Mouse (Mus musculus): ENCODE measurements around the gene Ets2.
"Not testable (repeated sequence)": the region's sequence is repeated elsewhere in the genome, so short reads cannot be mapped to it uniquely, and the experiment has no call there.

DNA sequence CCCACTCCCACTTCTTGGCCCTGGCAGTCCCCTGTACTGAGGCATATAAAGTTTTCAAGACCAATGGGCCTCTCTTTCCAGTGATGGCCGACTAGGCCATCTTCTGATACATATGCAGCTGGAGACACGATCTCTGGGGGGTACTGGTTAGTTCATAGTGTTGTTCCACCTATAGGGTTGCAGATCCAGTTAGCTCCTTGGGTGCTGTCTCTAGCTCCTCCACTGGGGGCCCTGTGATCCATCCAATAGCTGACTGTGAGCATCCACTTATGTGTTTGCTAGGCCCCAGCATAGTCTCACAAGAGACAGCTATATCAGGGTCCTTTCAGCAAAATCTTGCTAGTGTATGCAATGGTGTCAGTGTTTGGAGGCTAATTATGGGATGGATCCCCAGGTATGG lies 11.2 kb downstream of the Ets2 start:
- not testable (repeated sequence) for TF ChIP-seq CTCF (IDR thresholded peaks at IDR 0.05; ENCODE audit: low read depth, low read length); POLR2A (IDR thresholded peaks at IDR 0.05; ENCODE audit: borderline replicate concordance, low read depth, low read length)

Data from bone marrow macrophage, adult 2 months (primary cell).